In the genomic region with DNA sequence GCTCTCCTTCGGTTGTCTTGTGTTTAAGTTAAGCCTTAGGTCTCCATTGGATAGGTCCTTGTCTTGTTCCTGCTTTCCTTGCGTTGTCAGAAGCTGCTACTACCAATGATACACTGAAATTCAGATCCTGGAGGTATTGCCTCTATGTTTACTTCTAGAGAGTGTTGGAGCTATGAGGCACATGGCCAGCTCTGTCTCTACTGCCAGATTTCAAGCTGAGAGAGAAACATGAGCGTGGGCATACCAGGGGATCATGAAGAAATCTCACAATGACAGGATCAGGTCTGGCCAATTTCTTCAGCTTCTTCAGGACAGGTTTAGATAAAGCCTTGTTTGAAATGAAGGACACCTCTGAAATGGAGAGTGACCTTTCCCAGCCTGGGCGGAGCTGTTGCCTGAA, we compare ENCODE assay signal across 13 mouse cellular contexts. TPM values are rescaled to one million over a fixed set of nuclear protein-coding genes. Genes with fewer than 3 reads are reported as not detected.
"Had no signal": no experiment of that assay in that cellular context is flagged by ENCODE, and none has a peak within 500 bp of the region (broad histone marks: within the 10 kb centered on the region; RNA-seq: fewer than 3 reads in every experiment).

No protein-coding gene starts in this region.

- DNase-seq: liver, postnatal 0 days; lung, postnatal 14 days; lung, postnatal 36 days; right cerebral cortex, postnatal 25 days; right cerebral cortex, postnatal 4 days; spleen, adult 18-20 months; thymus, adult 2 months; thymus, postnatal 25 days; thymus, postnatal 4 days had no signal

RNA-seq across cellular contexts. Expression of a gene that starts 19.1 kb away (rescaled TPM):
- total RNA-seq: megakaryocyte progenitor cell, adult 5-6 weeks; midbrain, postnatal 0 days; monocyte, adult 5-6 weeks; neutrophil, adult 5-6 weeks had no signal

RNA-seq across cellular contexts. Expression of a gene that starts 23.5 kb away (rescaled TPM):
- total RNA-seq: megakaryocyte progenitor cell, adult 5-6 weeks; monocyte, adult 5-6 weeks; neutrophil, adult 5-6 weeks had no signal
